Mouse (Mus musculus) G1E (cell line): Measurements from ENCODE around the gene Aldh3b1. TPM values are rescaled to one million over a fixed set of nuclear protein-coding genes. Genes with fewer than 3 reads are reported as not detected.

Source experiments
- ATAC-seq: 2 replicates; pipeline ENCODE4 v1.8.0; 2016; ENCODE audit warnings: mild to moderate bottlenecking; ENCODE audit not compliant: insufficient number of reproducible peaks, poor library complexity, low FRiP score, severe bottlenecking; ENCODE audit errors: extremely low read depth
- DNase-seq: peaks from one replicate; pipeline ENCODE4 v3.0.0; 2012; ENCODE audit warnings: low spot score
- H3K27me3 ChIP-seq: 2 replicates; pipeline ENCODE4 v1.6.1; 2012; ENCODE audit warnings: mild to moderate bottlenecking, low read length, inconsistent platforms; ENCODE audit not compliant: insufficient read depth
- H3K36me3 ChIP-seq: replicated peaks from 2 replicates; pipeline ENCODE3; 2012; ENCODE audit warnings: mild to moderate bottlenecking, inconsistent platforms
- H3K4me1 ChIP-seq: 2 replicates; pipeline ENCODE4 v1.6.1; 2012; ENCODE audit warnings: low read depth, low read length, inconsistent platforms, mixed read lengths; ENCODE audit not compliant: insufficient read depth
- H3K4me3 ChIP-seq: 2 replicates; pipeline ENCODE4 v1.5.1; 2012; ENCODE audit warnings: low read depth, mild to moderate bottlenecking, inconsistent platforms, low read length, moderate library complexity, mixed read lengths
- H3K9me3 ChIP-seq: replicated peaks from 2 replicates; pipeline ENCODE4 v1.6.1; 2012; ENCODE audit warnings: inconsistent platforms
- CTCF ChIP-seq: IDR thresholded peaks from 2 replicates; pipeline ENCODE4 v1.5.1; 2012; ENCODE audit warnings: low read depth, low read length, inconsistent platforms, mixed read lengths
- GATA1 ChIP-seq: IDR thresholded peaks from 2 replicates; pipeline ENCODE4 v1.6.1; 2012; ENCODE audit warnings: borderline replicate concordance, low read length, inconsistent platforms, mixed read lengths
- GATA2 ChIP-seq: IDR thresholded peaks from 2 replicates; pipeline ENCODE4 v1.6.1; 2012; ENCODE audit warnings: low read depth, low read length, inconsistent platforms, borderline replicate concordance
- POLR2AphosphoS5 ChIP-seq: IDR thresholded peaks from 2 replicates; pipeline ENCODE4 v1.6.1; 2012; ENCODE audit warnings: low read depth, low read length, inconsistent platforms; ENCODE audit not compliant: insufficient replicate concordance
- TAL1 ChIP-seq: conservative IDR thresholded peaks from 2 replicates; pipeline ENCODE4 v1.6.1; 2012; ENCODE audit warnings: low read depth, low read length, inconsistent platforms, mixed read lengths
- polyA plus RNA-seq: library from polyadenylated mRNA; stranded (reverse); fragments of >175 nt; gene quantifications from 2 replicates; pipeline ENCODE4 v1.2.3, GENCODE M21; 2012
- total RNA-seq, 2 experiments: library from RNA; stranded (forward) in 1 of 2; stranded (reverse) in 1 of 2; fragments of 200-1000 nt in 1 of 2; fragments of >200 nt in 1 of 2; fragmentation: Nextera tagmentation in 1 of 2; gene quantifications; 2 replicates each; pipeline ENCODE4 v1.2.3; 2014 to 2017

The Aldh3b1 gene
- total and polyA plus RNA-seq, 3 experiments: not detected

DNA sequence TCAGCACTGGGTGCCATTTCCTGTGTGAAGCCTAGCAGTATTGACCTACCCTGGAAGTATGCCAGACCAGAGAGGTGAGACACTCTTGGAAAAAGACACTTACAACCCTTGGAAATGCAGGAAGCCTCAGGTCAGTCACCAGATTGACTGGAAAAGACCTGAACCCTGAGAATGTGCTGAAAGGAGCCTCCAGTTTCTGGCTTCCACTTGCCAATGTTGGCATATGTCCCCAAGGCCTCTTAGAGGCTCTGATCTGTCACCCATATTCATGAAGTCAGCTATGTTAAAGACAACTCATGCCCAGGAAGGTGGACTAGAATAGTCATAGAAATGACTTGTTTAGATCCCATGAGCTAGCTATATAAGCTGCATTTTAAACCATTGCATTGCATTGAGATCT is 58.1 kb downstream of the Aldh3b1 start:
- ATAC-seq (no peak), DNase-seq (no peak)
- Histone ChIP-seq H3K27me3 (no peaks in the 10 kb centered on the region), H3K4me3 (no peak overlapping the region), H3K4me1 (no peaks in the 10 kb centered on the region), H3K36me3 (peaks cover 31% of the 10 kb centered on the region), H3K9me3 (no peaks in the 10 kb centered on the region)
- no peak for TF ChIP-seq GATA1
- no peak for TF ChIP-seq TAL1
- TF ChIP-seq POLR2AphosphoS5: no peak
- no peak for TF ChIP-seq GATA2
- no peak for TF ChIP-seq CTCF

- H3K4me1 ChIP-seq: no peaks in the 10 kb centered on the region
- peaks cover 27% of the 10 kb centered on the region for H3K36me3 ChIP-seq
- H3K9me3 ChIP-seq: no peaks in the 10 kb centered on the region
- H3K27me3 ChIP-seq: no peaks in the 10 kb centered on the region
- ATAC-seq: no peak
- TF ChIP-seq CTCF (no peak), TAL1 (no peak), POLR2AphosphoS5 (no peak), GATA1 (no peak), GATA2 (no peak)
- DNase-seq: no peak
- H3K4me3 ChIP-seq: no peak overlapping the region
Measured at GRCm38 (mm10) chr19:3868290-3868689, 61.3 kb downstream of the Aldh3b1 start.

DNA sequence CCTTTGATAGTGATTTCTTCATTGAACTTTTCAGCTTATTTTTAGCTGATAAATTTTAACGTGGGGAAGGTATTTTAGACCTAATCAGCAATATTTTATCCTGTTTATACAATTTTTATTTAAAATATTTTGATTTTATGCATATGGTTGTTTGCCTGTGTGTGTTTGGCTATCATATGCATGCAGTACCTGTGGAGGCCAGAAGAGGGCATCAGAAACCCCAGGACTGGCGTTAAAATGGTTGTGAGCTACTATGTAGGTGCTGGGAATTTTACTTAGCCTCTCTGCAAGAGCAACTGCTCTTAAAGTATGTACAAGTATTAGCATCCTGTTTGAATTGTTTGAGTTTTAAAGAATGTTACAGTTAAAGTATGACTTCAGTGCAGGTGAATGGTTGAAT is 64.6 kb downstream of the Aldh3b1 start:
- no peak overlapping the region for H3K4me3 ChIP-seq
- H3K27me3 ChIP-seq: no peaks in the 10 kb centered on the region
- peaks cover 20% of the 10 kb centered on the region for H3K36me3 ChIP-seq
- H3K4me1 ChIP-seq: no peaks in the 10 kb centered on the region; the same call in 1 of the 2 replicates
- no peak for DNase-seq
- no peaks in the 10 kb centered on the region for H3K9me3 ChIP-seq
- TF ChIP-seq TAL1: no peak
- no peak for ATAC-seq

Other genes starting within 250 kb of the Aldh3b1 start
Only the 20 nearest of the 28 such genes appear.
- 26.0 and 32.4 TPM in 2 replicates for gene Kmt5b, start 162.4 kb downstream of the Aldh3b1 start, total RNA-seq (2014; fragmentation: Nextera tagmentation)
- gene Kmt5b, start 162.4 kb downstream of the Aldh3b1 start, total RNA-seq (2017): 29.9 and 36.4 TPM in 2 replicates
- 5.3 and 6.4 TPM in 2 replicates for gene Kmt5b, start 162.4 kb downstream of the Aldh3b1 start, polyA plus RNA-seq
- gene Chka, start 78.0 kb downstream of the Aldh3b1 start, total RNA-seq (2014; fragmentation: Nextera tagmentation): 26.7 and 32.5 TPM in 2 replicates
- gene Chka, start 78.0 kb downstream of the Aldh3b1 start, total RNA-seq (2017): 26.7 and 31.7 TPM in 2 replicates
- gene Chka, start 78.0 kb downstream of the Aldh3b1 start, polyA plus RNA-seq: 7.4 and 10.9 TPM in 2 replicates
- 30.7 and 37.5 TPM in 2 replicates for gene Tcirg1, start 22.7 kb downstream of the Aldh3b1 start, total RNA-seq (2014; fragmentation: Nextera tagmentation)
- gene Tcirg1, start 22.7 kb downstream of the Aldh3b1 start, total RNA-seq (2017): 37.0 and 48.5 TPM in 2 replicates
- gene Tcirg1, start 22.7 kb downstream of the Aldh3b1 start, polyA plus RNA-seq: 36.5 and 43.9 TPM in 2 replicates
- 200 and 270 TPM in 2 replicates for gene Ndufs8, start 17.0 kb downstream of the Aldh3b1 start, total RNA-seq (2014; fragmentation: Nextera tagmentation)
- 89.6 and 99.1 TPM in 2 replicates for gene Ndufs8, start 17.0 kb downstream of the Aldh3b1 start, total RNA-seq (2017)
- 45.0 and 128 TPM in 2 replicates for gene Ndufs8, start 17.0 kb downstream of the Aldh3b1 start, polyA plus RNA-seq
- gene Unc93b1, start 5.4 kb upstream of the Aldh3b1 start, total RNA-seq (2014; fragmentation: Nextera tagmentation): 0.53 TPM in 1 of 2 replicates, not detected in the other
- 0.22 TPM in 1 of 2 replicates, not detected in the other for gene Unc93b1, start 5.4 kb upstream of the Aldh3b1 start, total RNA-seq (2017)
- gene Unc93b1, start 5.4 kb upstream of the Aldh3b1 start, polyA plus RNA-seq: 0.16 and 0.24 TPM in 2 replicates
- not detected in 2 replicates for gene Aldh3b3, start 28.8 kb upstream of the Aldh3b1 start, total RNA-seq (2014; fragmentation: Nextera tagmentation)
- gene Aldh3b3, start 28.8 kb upstream of the Aldh3b1 start, total RNA-seq (2017): 0.06 and 0.11 TPM in 2 replicates
- gene Aldh3b3, start 28.8 kb upstream of the Aldh3b1 start, polyA plus RNA-seq: not detected in 2 replicates
- gene Aldh3b2, start 42.5 kb upstream of the Aldh3b1 start, total RNA-seq (2014; fragmentation: Nextera tagmentation): not detected in 2 replicates
- 0.06 and 0.11 TPM in 2 replicates for gene Aldh3b2, start 42.5 kb upstream of the Aldh3b1 start, total RNA-seq (2017)
- gene Aldh3b2, start 42.5 kb upstream of the Aldh3b1 start, polyA plus RNA-seq: not detected in 2 replicates
- gene Acy3, start 56.8 kb upstream of the Aldh3b1 start, total RNA-seq (2014; fragmentation: Nextera tagmentation): 7.4 and 10.2 TPM in 2 replicates
- gene Acy3, start 56.8 kb upstream of the Aldh3b1 start, total RNA-seq (2017): 0.55 and 0.70 TPM in 2 replicates
- gene Acy3, start 56.8 kb upstream of the Aldh3b1 start, polyA plus RNA-seq: 3.8 TPM in 2 replicates
- not detected in 2 replicates for gene Tbx10, start 62.9 kb upstream of the Aldh3b1 start, total RNA-seq (2014; fragmentation: Nextera tagmentation)
- gene Tbx10, start 62.9 kb upstream of the Aldh3b1 start, total RNA-seq (2017): 0.06 TPM in 1 of 2 replicates, not detected in the other
- not detected in 2 replicates for gene Tbx10, start 62.9 kb upstream of the Aldh3b1 start, polyA plus RNA-seq
- 11.0 and 13.1 TPM in 2 replicates for gene Nudt8, start 70.8 kb upstream of the Aldh3b1 start, total RNA-seq (2014; fragmentation: Nextera tagmentation)
- 11.7 and 19.5 TPM in 2 replicates for gene Nudt8, start 70.8 kb upstream of the Aldh3b1 start, total RNA-seq (2017)
- 22.4 and 24.1 TPM in 2 replicates for gene Nudt8, start 70.8 kb upstream of the Aldh3b1 start, polyA plus RNA-seq
- 1.9 and 3.2 TPM in 2 replicates for gene Gm49405, start 70.8 kb upstream of the Aldh3b1 start, total RNA-seq (2014; fragmentation: Nextera tagmentation)
- gene Gm49405, start 70.8 kb upstream of the Aldh3b1 start, total RNA-seq (2017): 1.2 and 1.7 TPM in 2 replicates
- gene Gm49405, start 70.8 kb upstream of the Aldh3b1 start, polyA plus RNA-seq: 3.7 and 4.7 TPM in 2 replicates
- 4.7 and 5.4 TPM in 2 replicates for gene Doc2g, start 73.5 kb upstream of the Aldh3b1 start, total RNA-seq (2014; fragmentation: Nextera tagmentation)
- gene Doc2g, start 73.5 kb upstream of the Aldh3b1 start, total RNA-seq (2017): 1.9 and 3.3 TPM in 2 replicates
- 10.0 and 10.1 TPM in 2 replicates for gene Doc2g, start 73.5 kb upstream of the Aldh3b1 start, polyA plus RNA-seq
- 84.1 and 109 TPM in 2 replicates for gene Ndufv1, start 83.0 kb upstream of the Aldh3b1 start, total RNA-seq (2014; fragmentation: Nextera tagmentation)
- gene Ndufv1, start 83.0 kb upstream of the Aldh3b1 start, total RNA-seq (2017): 181 and 191 TPM in 2 replicates
- gene Ndufv1, start 83.0 kb upstream of the Aldh3b1 start, polyA plus RNA-seq: 338 and 348 TPM in 2 replicates
- gene Gstp1, start 108.2 kb upstream of the Aldh3b1 start, total RNA-seq (2014; fragmentation: Nextera tagmentation): 48.7 and 86.5 TPM in 2 replicates
- 36.8 and 46.2 TPM in 2 replicates for gene Gstp1, start 108.2 kb upstream of the Aldh3b1 start, total RNA-seq (2017)
- gene Gstp1, start 108.2 kb upstream of the Aldh3b1 start, polyA plus RNA-seq: 38.7 and 64.2 TPM in 2 replicates
- 29.9 TPM in 1 of 2 replicates, not detected in the other for gene Gstp2, start 116.2 kb upstream of the Aldh3b1 start, total RNA-seq (2014; fragmentation: Nextera tagmentation)
- not detected in 2 replicates for gene Gstp2, start 116.2 kb upstream of the Aldh3b1 start, total RNA-seq (2017)
- 0.28 TPM in 1 of 2 replicates, not detected in the other for gene Gstp2, start 116.2 kb upstream of the Aldh3b1 start, polyA plus RNA-seq
- 38.1 and 40.8 TPM in 2 replicates for gene Gstp3, start 129.8 kb upstream of the Aldh3b1 start, total RNA-seq (2014; fragmentation: Nextera tagmentation)
- 21.0 and 24.6 TPM in 2 replicates for gene Gstp3, start 129.8 kb upstream of the Aldh3b1 start, total RNA-seq (2017)
- gene Gstp3, start 129.8 kb upstream of the Aldh3b1 start, polyA plus RNA-seq: 5.6 and 9.3 TPM in 2 replicates
- not detected in 2 replicates for gene Cabp2, start 151.8 kb upstream of the Aldh3b1 start, total RNA-seq (2014; fragmentation: Nextera tagmentation)
- not detected in 2 replicates for gene Cabp2, start 151.8 kb upstream of the Aldh3b1 start, total RNA-seq (2017)
- not detected in 2 replicates for gene Cabp2, start 151.8 kb upstream of the Aldh3b1 start, polyA plus RNA-seq
- gene Cdk2ap2, start 167.4 kb upstream of the Aldh3b1 start, total RNA-seq (2014; fragmentation: Nextera tagmentation): 36.6 and 40.9 TPM in 2 replicates
- gene Cdk2ap2, start 167.4 kb upstream of the Aldh3b1 start, total RNA-seq (2017): 25.4 and 30.7 TPM in 2 replicates
- 59.9 and 60.2 TPM in 2 replicates for gene Cdk2ap2, start 167.4 kb upstream of the Aldh3b1 start, polyA plus RNA-seq
- gene Pitpnm1, start 170.2 kb upstream of the Aldh3b1 start, total RNA-seq (2014; fragmentation: Nextera tagmentation): 22.2 and 29.9 TPM in 2 replicates
- gene Pitpnm1, start 170.2 kb upstream of the Aldh3b1 start, total RNA-seq (2017): 12.9 and 17.8 TPM in 2 replicates
- gene Pitpnm1, start 170.2 kb upstream of the Aldh3b1 start, polyA plus RNA-seq: 48.7 and 61.2 TPM in 2 replicates
- 36.8 and 39.9 TPM in 2 replicates for gene Aip, start 196.1 kb upstream of the Aldh3b1 start, total RNA-seq (2014; fragmentation: Nextera tagmentation)
- gene Aip, start 196.1 kb upstream of the Aldh3b1 start, total RNA-seq (2017): 22.3 and 23.9 TPM in 2 replicates
- 86.6 and 92.9 TPM in 2 replicates for gene Aip, start 196.1 kb upstream of the Aldh3b1 start, polyA plus RNA-seq